Mouse (Mus musculus) liver, adult 2 months (tissue): ENCODE measurements at regions not wholly inside any gene's neighbourhood (a gene's known extent, or its start where the extent isn't known, plus 50 kb on each side); places are given as distances from the start of the nearest gene placed in this dataset.

Experiments used
- CTCF ChIP-seq: fragments of 200-500 bp; IDR thresholded peaks from 2 replicates; pipeline ENCODE4 v1.5.1; 2011; ENCODE audit warnings: low read depth, low read length, control low read depth
- POLR2A ChIP-seq: fragments of 200-500 bp; IDR thresholded peaks from 2 replicates; pipeline ENCODE4 v1.6.1; 2011; ENCODE audit warnings: low read length, control low read depth; ENCODE audit not compliant: insufficient read depth; ENCODE audit errors: extremely low read depth

GRCm38 (mm10) chr8:64515923-64516322 is 176.9 kb downstream of the Cpe start:
- TF ChIP-seq POLR2A (no peak), CTCF (no peak)
